Mouse (Mus musculus): ENCODE data around the gene Hoxb4.

The Hoxb4 gene

DNA sequence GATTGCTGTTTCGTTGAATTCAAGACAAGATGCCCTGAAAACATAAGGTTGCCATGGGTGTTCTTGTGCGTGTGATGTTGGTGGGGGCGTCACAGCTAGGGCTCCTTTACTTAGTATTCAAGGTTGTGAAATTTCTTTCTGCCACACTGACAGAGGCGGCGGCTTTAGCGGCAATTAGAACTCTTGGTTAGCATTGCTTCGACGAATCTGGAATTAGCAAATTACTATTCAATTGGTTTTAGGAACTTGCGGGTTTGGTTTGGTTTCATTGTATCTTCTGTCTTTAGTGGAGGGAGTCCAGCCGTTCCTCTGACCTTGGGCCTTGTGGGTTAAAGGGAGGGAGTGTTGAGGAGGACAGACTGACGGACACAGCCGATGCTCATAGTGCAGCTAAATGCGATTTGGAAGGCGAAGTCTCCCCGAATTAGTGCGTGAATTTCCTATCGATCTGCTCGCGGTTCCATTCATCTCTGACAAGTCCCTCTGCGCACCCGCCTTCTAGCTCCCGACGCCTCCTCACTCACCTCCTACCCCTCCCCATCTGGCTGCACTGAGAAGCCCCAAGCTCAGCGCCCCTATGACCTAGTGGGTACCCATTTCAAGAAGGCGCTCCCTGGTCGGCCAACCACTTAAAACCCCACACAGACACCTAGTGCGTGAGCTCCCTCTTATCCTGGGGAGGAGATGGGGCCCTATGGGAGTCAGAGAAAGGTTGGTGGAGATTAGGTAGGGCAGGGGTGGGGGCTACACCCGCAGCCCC, at the start of gene Hoxb4:
Gene Hoxb4, plus strand, starts transcription at position 660 of the 760 bp plus-strand sequence.
- DNase-seq (ENCODE audit: low read depth in 1 of 2, low spot score in 2 of 2), result no peak

DNA sequence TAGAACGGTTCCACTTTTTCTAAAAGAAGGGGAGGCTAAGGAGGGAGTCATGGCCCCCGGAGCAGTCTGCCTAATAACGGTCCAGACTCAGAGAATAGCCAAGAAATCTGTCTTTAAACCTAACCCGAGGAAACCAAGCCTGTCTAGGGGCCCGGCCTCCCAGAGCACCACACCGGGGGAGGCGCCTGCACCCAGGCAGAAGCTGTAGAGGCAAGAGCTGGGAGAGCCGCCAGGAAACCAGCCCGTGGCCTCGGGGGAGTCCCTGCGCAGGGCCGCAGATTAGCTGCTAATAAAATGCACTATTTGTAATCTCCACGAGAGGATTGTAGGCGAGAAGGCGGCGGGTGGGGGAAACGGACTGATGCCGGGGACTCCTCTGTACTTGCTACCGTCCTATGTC, 48.2 kb upstream of the Hoxb4 start:
- DNase-seq (ENCODE audit: low read depth in 1 of 2, low spot score in 2 of 2), result no peak

DNA sequence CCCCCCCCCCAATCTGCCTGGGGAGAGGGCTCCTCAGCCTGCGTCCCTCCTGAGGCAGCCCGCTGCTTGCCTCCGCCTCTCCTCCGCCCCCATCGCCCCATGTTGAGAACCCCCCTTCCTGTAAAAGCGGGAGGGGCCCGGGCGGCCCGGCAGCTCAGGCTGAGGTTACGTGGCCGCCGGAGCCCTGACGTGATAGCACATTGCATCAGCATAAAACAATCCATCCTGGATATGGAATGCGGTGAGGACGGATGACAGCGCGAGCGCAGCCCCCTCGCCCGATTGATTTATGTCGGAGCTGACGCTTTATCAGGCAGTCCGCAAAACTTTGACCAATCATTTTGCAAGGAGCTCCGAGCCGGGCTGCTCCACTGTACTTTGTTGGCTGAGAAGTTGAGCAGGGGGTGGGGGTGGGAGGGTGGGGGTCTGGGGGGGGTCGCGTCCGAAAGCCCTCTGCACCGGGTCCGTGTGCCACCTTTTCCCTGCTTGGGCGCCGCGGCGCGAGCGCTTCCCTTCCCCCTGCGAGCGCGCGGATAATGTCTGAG, 47.0 kb upstream of the Hoxb4 start, which contains the start of gene Hoxb9:
Gene Hoxb9, plus strand, starts transcription at position 462 of the 545 bp plus-strand sequence.
- DNase-seq (ENCODE audit: low read depth in 1 of 2, low spot score in 2 of 2), result no peak

DNA sequence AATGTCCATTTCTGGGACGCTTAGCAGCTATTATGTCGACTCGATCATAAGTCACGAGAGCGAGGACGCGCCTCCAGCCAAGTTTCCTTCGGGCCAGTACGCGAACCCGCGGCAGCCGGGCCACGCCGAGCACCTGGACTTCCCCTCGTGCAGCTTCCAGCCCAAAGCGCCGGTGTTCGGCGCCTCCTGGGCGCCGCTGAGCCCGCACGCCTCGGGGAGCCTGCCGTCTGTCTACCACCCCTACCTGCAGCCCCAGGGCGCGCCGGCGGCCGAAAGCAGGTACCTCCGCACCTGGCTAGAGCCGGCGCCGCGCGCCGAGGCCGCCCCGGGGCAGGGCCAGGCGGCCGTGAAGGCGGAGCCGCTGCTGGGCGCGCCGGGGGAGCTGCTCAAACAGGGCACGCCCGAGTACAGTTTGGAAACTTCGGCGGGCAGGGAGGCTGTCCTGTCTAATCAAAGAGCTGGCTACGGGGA, 46.5 kb upstream of the Hoxb4 start:
- DNase-seq (ENCODE audit: low read depth in 1 of 2, low spot score in 2 of 2), result no peak

DNA sequence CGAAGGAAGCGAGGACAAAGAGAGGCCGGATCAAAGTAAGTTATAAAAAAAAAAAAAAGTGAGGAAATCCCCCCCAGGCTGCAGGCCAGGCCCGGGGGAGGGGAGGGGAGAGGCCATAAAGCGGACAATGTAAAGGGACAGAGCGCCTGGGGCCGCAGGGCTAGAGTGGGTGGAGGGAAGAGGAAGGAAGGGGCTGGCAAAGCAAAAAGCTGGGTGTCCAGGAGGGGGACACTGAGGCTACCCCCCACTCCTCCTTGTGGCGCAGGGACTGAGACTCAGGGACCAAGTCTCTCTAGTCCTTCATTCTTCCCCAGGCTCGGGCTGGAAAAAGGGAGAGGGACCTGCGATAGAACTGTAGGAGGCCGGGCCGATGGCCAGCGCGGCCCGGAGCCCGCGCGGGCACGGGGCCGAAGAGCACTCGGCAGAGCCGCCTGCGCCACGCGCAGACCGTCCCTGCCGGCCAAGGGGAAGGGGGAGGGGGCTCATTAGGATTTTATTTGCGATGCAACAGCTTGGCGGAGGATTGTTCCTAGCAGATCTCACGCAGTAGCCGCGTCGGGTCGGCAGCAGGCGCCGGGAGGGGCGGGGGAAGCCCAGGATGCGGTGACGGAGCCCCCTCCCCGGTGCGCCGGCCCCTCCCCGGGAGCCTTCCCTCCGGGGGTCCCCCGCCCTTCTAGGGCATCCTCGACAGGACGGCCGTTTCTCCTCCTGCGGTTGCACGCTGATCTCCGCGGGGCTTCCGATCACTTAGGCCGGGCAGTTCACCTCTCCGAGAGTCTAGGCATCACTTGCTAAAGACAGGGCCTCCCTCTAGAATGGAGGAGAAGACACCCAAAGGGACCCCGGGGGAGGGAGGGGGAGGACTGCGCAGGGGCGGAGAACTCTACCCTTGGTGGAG, 45.8 kb upstream of the Hoxb4 start:
- DNase-seq (ENCODE audit: low read depth in 1 of 2, low spot score in 2 of 2), result no peak

DNA sequence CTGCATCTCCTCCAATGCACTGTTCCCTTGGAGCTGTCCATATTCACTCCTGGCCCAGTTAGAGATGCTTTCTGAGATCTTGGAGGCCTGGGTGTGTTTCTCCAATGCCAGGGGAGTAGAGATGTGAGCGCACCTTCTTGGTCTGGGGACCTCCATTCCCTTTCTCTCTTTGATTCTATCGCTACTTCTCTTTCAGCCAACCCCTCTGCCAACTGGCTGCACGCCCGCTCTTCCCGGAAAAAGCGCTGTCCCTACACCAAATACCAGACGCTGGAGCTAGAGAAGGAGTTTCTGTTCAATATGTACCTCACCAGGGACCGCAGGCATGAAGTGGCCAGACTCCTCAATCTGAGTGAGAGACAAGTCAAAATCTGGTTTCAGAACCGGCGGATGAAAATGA, 43.6 kb upstream of the Hoxb4 start:
- no peak for DNase-seq (ENCODE audit: low read depth in 1 of 2, low spot score in 2 of 2)

DNA sequence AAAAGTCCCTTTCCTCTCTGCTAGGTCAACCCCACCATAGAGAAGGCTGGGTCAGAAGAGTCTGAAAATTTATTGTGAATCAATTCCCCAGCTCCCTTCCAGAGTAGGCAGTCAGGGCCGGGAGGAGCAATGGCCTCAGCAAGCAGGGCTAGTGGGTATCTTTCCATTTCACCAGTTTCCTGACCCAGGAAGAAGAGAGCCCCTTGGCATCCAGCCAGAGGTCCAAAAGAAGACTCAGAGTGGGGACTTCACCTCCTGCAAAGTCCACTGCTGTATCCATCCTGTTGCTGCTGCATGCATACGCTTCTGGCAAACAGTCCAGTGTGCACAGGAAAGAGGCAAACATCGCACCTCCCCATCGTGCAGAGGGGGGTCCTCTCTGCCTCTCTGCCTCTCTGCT, 42.2 kb upstream of the Hoxb4 start:
- DNase-seq (ENCODE audit: low read depth in 1 of 2, low spot score in 2 of 2), result no peak

DNA sequence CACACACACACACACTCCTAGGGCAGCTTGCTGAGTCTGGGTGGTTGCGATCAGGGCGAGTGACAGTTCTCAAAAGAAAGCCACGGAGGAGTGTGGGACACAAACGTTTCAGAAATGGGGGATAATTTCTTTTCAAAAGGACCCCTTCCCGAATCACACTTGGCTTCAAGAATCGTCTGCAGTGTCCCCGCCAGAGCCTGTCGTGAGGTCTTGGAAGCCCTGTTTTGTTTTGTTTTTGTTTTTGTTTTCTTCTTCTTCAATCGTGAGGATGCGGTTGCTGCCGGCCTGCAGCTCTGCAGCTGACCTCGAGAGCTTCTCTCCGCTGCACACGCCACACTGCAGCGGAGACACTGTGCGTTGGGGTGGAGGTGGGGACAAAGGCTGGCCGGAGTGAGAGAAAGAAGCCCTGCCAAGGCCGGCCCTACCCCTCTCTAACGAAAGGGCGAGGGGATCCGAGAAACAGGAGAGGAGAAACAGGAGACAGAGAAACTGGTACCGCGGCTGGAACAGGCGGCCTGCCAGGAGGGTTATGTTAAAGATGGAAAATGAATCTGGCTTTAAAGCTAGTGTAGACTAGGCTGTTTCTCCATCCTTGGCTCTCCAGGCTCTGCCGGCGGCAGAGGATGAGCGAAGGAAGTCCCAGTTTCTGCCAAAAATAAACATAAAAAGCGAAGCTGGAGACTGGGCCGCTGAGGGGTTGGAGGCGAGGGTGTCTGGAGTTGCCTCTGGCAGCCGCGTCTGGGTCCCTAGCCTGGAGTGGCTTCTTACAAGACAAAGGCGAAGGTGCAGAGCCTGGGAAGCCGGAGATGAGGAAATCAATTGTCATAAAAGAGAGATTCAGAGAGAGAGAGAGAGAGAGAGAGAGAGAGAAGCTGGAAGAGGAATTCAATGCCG, 40.7 kb upstream of the Hoxb4 start:
- DNase-seq (ENCODE audit: low read depth in 1 of 2, low spot score in 2 of 2), result no peak

DNA sequence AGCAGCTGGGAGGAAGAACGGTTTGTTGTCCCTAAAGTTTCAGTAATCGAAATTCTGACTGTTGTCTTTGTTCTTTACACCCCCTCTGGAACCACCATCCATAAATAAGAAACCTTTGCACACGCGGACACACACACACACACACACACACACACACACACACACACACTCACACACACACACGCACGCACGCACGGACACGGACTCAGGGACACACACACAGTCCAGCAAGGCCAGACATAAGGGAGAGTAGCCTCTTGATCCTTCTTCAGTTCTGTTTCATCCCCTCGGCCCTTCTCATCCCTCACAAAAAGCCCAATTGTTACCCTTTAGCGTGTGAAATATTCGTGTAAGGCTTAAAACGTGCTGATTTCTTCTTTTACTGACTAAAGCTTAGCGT, 39.7 kb upstream of the Hoxb4 start:
- DNase-seq (ENCODE audit: low read depth in 1 of 2, low spot score in 2 of 2), result no peak

DNA sequence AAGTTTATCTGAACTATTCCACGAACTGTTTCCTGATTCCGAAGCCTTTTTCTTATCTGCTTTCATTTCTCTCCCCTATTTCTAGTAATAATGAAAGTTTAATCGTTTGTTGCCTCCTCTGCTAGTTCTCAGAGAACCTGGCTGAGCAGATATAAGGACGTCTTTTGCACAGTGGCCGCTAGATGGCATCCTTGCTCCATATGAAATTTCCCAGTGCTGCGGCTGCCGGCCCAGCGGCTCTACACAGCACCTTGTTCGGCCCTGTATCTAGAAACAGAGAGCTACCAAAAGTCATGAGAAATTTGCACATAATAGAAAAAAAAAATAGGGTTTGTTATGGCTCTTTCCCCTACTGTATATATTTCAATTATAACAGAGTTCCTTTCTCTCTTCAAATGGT, 39.3 kb upstream of the Hoxb4 start:
- peak in 1 of 2 experiments; percentile 56 for DNase-seq (ENCODE audit: low read depth in 1 of 2, low spot score in 2 of 2)

DNA sequence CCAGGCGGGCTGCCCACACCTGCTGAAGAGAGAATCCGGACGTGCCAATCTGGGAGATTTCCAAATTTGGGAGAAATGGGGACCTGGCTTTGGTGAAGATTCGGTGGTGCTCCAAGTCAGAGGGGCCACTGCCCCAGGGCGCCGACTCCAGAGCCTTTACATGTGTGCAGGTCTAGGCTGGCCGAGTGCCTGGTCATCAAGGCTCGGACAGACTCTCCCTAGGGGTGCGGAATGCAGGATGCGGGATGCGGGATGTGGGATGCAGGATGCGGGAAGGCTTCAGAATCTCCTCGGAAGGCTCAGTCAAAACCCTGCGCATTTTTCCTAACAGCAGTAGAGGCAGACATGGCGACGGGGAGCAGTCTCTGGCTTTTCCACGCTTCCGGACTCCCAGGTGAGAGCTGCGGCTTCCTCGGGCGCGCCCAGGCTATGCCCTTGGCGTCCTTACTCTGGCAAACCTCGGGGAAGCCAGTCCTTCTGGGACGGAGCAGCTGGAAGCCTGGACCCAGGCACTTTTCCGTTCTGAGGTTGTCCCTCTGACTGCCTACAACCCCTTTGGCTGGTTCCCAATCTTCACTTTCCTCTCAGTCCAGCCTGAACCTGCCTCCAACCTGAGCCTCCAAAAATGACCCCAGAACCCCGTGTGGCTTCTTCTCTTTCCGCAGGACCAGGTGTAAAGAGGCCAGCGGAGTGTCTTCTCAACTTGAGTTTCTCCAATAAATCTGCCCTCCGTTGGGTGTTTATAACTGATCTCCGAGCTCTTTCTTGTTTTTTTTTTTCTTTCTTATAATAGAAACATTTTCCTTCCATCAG, 38.4 kb upstream of the Hoxb4 start:
- DNase-seq (ENCODE audit: low read depth in 1 of 2, low spot score in 2 of 2), result no peak

DNA sequence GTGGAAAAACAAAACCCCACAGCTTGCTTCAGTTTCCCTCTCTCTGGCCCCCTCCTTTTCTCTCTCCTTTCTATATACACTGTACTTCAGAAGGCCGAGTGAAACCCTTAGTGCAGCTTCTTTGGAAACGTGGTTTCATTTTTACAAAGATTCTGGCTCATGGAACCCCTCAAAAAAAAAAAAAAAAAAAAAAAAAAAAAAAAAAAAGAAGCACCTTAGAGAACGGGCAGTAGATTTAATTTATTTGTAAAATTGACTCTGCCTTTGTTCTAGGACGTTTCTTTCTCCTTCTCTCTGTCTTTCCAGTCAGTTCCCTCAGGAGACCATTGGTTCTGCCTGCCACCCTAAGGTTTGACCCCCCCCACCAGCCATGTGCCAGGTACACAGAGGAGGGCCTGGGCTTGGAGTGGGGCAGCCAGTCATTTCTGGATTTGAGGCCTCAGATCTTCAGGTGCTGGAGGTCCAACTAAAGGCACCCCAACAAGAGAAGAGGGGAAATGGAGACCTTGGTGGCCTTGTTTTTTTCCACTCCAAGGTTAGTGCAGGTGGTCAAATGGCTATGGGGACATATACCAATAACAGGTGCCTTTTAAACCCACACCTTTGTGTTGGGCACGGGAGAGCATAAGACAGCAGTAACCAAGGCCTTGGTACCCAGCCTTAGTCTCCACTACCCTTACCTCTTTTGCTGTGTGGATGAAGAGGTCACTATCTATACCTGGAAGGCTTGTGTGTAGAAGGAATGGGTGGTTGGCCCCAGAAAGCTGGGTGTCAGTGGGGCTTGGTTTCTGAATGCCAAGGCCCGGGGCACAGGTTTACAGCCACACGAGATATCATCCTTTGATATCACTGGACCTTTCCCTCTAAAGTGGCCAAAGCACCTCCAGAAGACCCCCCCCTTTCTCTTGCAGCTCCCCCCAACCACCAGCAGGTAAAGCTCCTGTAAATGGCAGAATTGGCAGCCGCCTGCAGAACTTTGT, 37.4 kb upstream of the Hoxb4 start:
- no peak for DNase-seq (ENCODE audit: low read depth in 1 of 2, low spot score in 2 of 2)

DNA sequence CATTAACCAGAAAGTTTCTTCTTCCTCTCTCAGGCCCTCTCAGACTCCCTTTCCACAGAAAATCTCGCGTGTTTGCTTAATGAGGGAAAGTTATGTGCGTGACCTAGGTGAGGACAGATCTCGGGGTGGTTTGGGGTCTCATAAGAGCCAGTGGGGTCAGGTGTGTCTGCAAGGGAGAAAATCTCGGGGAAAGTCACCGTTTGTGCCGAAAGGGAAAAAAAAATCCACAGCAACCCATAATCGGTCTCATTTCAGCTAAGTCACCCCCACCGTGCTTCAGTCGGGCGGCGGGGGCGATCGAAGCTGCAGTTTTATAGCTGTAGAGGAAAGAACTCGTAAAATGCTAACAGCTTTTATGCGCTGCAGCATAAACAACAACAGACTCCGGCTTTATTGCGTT, 36.7 kb upstream of the Hoxb4 start:
- DNase-seq (ENCODE audit: low read depth in 1 of 2, low spot score in 2 of 2), result no peak

DNA sequence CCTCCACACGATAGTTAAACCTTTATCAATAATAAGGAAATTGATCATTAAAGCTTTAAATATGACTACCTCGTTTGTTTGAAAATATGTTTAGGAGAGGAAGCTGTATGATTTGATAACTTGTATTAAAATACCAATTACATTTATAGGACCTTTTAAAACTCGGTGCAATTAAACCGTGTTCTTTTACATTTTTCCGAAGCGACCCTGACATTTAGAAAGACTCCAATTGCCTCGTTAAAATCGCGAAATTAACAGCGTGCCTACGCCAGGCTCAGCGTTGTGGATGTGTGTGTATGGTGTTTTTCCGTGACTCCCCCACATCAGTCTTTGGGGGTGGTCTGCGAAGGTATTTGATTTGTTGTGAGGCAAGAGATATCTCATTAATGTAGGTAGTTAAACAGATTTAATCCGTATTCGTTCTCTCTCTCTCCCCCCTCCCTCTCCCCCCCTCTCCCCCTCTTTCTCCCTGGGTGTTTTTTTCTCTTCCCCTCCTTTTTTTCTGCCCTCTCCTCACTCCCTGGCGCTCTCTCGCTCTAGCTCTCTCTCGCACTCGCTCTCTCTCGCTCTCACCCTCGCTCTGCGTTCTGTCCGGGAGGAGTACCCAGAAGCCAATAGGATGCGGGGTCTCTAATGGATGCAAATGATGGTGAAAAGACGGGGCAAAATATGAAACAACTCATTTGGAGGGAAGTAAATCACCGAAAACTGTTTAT, 36.1 kb upstream of the Hoxb4 start, which contains the start of gene Hoxb8:
Gene Hoxb8, plus strand, starts transcription at position 51 of the 716 bp plus-strand sequence.
- DNase-seq (ENCODE audit: low read depth in 1 of 2, low spot score in 2 of 2), result no peak

DNA sequence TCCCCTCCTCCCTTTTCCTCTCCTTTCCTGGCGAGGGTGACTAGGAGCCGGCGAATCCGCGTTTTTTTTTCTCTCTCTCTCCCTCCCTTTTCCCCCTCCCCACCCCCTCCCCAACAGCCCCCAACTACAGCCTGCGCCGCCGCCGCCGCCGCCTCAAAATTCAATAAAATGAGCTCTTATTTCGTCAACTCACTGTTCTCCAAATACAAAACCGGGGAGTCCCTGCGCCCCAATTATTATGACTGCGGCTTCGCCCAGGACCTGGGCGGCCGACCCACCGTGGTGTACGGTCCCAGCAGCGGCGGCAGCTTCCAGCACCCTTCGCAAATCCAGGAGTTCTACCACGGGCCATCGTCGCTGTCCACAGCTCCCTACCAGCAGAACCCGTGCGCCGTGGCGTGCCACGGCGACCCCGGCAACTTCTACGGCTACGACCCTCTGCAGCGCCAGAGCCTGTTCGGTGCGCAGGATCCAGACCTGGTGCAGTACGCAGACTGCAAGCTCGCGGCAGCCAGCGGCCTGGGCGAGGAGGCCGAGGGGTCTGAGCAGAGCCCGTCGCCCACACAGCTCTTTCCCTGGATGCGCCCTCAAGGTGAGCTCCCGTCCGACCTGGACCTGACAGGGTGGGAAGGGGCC, 35.2 kb upstream of the Hoxb4 start:
- no peak for DNase-seq (ENCODE audit: low read depth in 1 of 2, low spot score in 2 of 2)

DNA sequence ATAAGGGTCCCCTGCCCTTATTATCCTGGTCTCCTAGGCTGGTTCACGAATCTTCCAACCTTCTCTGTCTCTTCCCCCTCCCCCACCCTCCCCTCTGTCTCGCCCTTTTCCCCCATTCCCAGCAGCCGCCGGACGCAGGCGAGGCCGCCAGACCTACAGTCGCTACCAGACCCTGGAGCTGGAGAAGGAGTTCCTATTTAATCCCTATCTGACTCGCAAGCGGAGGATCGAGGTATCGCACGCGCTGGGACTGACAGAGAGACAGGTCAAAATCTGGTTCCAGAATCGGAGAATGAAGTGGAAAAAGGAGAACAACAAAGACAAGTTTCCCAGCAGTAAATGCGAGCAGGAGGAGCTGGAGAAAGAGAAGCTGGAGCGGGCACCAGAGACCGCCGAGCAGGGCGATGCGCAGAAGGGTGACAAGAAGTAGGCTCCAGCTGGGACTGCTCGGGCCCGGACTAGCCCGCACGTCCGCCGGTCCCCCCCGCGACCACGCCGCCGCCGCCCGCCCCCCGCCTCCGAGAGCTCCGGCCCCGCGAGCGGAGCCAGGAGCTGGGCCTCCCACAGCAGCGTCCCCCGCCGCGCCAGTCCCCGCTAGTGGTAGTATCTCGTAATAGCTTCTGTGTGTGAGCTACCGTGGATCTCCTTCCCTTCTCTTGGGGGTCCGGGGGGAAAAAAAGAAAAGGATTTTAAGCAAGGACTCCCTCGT, 33.9 kb upstream of the Hoxb4 start:
- no peak for DNase-seq (ENCODE audit: low read depth in 1 of 2, low spot score in 2 of 2)
